Mouse (Mus musculus) layer of hippocampus, adult 2 months (tissue): ENCODE results near the gene Med9. TPM values are rescaled to one million over a fixed set of nuclear protein-coding genes. Genes with fewer than 3 reads are reported as not detected.

Experiments
- DNase-seq, 2 experiments: peaks; one replicate each; pipeline ENCODE4 v3.0.0; 2022; ENCODE audit warnings: low spot score in 2 of 2
- H3K27ac ChIP-seq: fragments of 200-600 bp; 2 replicates; pipeline ENCODE4 v1.8.1; 2022
- H3K4me3 ChIP-seq: fragments of 200-600 bp; 2 replicates; pipeline ENCODE4 v1.8.1; 2022; ENCODE audit warnings: mild to moderate bottlenecking
- CTCF ChIP-seq: fragments of 200-600 bp; conservative IDR thresholded peaks from 2 replicates; pipeline ENCODE4 v1.8.1; 2022; ENCODE audit warnings: antibody characterized with exemption, mild to moderate bottlenecking, moderate library complexity
- total RNA-seq, 2 experiments: library from RNA; stranded (reverse); gene quantifications; 2 replicates each; pipeline ENCODE4 v1.2.3; 2021

Gene Med9
- total RNA-seq, 2 experiments from 2014 or later, result 36.8 to 40.5 TPM

GRCm38 (mm10) chr11:59975241-59975640, 27.2 kb downstream of the Med9 start:
- Histone ChIP-seq H3K27ac (no peak overlapping the region), H3K4me3 (no peak overlapping the region)
- DNase-seq, result no peak
- no peak for TF ChIP-seq CTCF

GRCm38 (mm10) chr11:59977831-59978230, 29.8 kb downstream of the Med9 start:
- no peak for TF ChIP-seq CTCF
- Histone ChIP-seq H3K4me3 (no peak overlapping the region), H3K27ac (no peak overlapping the region)
- no peak for DNase-seq

GRCm38 (mm10) chr11:59989406-59989805, 41.4 kb downstream of the Med9 start:
- Histone ChIP-seq H3K4me3 (no peak overlapping the region), H3K27ac (no peak overlapping the region)
- no peak for DNase-seq
- TF ChIP-seq CTCF, result no peak

DNA sequence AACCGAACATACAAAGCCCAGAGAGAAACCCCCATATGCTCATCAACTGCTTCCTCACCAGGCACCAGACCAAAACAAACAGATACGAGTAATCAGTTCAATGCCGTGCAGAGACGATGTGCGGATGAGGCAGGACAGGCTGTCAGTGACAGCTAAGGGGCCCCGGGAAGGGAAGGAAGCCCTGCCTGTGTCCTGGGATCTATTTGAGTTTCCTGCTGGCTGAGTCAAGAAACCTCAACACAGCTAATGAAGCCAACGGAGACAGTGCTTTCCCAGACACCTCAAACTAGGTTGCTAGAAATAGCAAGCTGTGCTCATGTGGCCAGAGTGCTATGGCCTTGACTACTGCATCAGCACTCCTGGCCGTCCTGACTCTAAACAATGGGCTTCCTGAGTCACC, 43.4 kb downstream of the Med9 start:
- no peak for TF ChIP-seq CTCF
- Histone ChIP-seq H3K27ac (no peak overlapping the region), H3K4me3 (no peak overlapping the region)
- no peak for DNase-seq

DNA sequence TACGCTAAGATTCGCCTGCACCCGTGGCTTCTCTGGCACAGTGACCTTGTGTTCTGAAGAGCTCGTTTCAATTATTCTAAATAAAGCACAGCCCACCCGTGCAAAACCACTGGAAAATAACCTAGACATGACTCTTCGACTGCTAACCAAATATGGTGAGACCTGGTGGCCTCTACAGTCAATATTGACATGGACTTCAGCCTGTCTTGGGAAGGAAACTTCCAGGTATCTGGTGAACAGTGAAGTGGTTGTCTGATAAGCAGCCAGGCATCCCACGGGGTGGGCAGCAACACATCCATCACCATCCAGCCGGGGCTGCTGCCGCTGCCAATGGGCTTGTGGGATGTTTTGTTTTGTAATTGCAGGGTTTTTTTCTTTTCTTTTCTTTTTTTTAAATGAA, 46.3 kb downstream of the Med9 start:
- no peak for DNase-seq
- no peak overlapping the region for H3K4me3 ChIP-seq
- H3K27ac ChIP-seq, result no peak overlapping the region
- TF ChIP-seq CTCF, result no peak

DNA sequence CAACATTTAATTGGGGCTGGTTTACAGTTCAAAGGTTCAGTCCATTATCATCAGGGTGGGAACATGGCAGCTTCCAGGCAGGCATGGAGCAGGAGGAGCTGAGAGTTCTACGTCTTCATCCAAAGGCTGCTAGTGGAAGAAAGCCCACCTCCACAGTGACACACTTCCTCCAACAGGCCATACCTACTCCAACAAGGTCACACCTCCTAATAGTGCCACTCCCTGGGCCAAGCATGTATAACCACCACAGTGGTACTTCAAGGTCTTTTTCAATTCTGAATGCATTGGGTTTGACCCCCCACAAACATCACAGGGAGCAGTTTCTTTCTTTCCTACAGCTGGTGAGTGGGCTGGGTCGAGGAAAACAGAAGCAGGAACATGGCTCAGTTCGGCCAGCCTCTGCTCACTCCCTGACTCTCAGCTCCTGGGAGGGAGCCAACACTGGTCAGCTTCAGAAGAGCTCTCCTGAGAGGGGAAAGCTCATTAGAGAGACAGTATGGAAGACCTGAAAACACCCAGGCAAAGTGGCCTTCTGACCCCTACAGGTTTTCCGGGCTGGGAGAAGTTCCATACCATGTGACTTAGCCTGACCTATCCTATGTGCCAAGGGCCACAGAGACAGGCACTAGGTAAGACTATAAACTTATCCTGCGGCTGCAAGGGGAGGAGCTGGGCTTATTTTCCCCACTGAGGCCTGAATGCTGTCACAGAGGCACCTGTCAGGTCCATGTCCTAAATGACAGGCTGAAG, 53.4 kb downstream of the Med9 start:
- no peak for DNase-seq
- Histone ChIP-seq H3K27ac (no peak overlapping the region), H3K4me3 (no peak overlapping the region)
- TF ChIP-seq CTCF, result no peak

GRCm38 (mm10) chr11:60003811-60004210, 55.8 kb downstream of the Med9 start:
- DNase-seq, result no peak
- Histone ChIP-seq H3K27ac (no peak overlapping the region), H3K4me3 (no peak overlapping the region)
- TF ChIP-seq CTCF, result no peak

DNA sequence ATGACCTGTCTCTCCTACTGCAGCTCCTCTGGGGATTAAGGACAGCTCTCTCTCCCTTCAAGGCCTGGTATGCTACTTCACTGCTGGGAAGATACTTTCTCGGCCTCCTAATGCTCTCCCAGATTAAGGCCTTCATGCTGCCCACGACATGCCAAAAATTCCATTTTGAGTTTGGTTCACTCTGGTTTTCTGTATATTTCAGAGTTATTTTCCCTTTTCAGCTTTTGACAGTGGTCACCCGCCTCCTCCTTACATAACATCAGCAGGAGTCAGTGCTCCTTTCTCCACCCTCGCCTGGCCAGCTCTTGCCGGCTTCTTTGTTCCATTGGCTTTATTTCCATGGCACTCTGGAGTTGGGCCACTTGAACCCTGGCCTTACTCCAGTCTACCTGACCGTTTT, 56.7 kb downstream of the Med9 start:
- no peak overlapping the region; the same call in 1 of the 2 replicates for H3K27ac ChIP-seq
- H3K4me3 ChIP-seq, result no peak overlapping the region
- DNase-seq, result no peak
- TF ChIP-seq CTCF, result no peak

- DNase-seq, result no peak
- TF ChIP-seq CTCF, result no peak
- no peak overlapping the region for H3K4me3 ChIP-seq
- H3K27ac ChIP-seq, result no peak overlapping the region
Observed at GRCm38 (mm10) chr11:60005866-60006265, 57.9 kb downstream of the Med9 start.

DNA sequence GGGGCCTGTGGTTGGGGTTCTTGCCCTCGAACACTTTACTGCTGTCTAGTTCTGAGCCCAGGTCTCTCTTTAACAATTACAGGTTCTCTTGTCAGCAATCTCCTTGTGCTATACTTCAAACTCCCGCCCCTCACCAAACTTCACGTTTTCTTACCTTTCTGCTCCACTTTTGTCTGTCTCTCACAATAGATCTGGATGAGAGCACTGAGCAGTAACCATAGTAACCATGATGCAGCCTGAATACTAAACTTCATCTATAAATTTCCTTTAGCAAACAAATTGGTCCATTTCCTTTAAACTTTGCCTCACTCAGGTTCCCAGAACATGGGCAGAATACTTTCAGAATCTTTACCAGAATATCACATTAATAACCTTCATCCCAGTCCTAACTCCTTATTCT, 61.4 kb downstream of the Med9 start:
- no peak for TF ChIP-seq CTCF
- H3K27ac ChIP-seq, result no peak overlapping the region
- no peak overlapping the region for H3K4me3 ChIP-seq
- DNase-seq, result no peak

DNA sequence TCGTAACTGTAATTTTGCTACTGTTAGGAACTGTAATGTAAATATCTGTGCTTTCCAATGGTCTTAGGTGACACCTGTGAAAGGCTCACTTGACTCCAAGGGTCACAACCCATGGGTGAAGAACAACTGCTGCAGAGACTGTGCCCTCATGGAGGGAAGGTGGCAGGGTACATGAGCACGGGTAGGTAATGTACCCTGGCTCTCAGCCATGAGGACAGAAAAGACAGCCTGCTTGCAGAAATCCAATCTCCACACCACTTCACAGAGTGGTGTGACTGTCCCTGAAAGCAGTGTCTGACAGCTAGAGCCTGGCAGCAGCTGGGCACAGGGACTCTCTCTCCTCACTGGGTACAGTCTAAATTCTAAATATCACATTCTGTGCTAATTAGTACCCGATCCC, 63.5 kb downstream of the Med9 start:
- H3K4me3 ChIP-seq, result no peak overlapping the region
- no peak for TF ChIP-seq CTCF
- H3K27ac ChIP-seq, result no peak overlapping the region
- no peak for DNase-seq

Other genes with a start within 250 kb of the Med9 start
- 1 to 10 TPM in 1 of 2 experiments, under 1 TPM in 1; 0.69 to 1.2 TPM for gene Pld6, start 160.6 kb upstream of the Med9 start, total RNA-seq
- gene Flcn, start 138.2 kb upstream of the Med9 start, total RNA-seq, result 10 to 100 TPM; 44.8 to 46.9 TPM
- 10 to 100 TPM; 56.1 to 59.6 TPM for gene Nt5m, start 108.8 kb upstream of the Med9 start, total RNA-seq
- gene Cops3, start 108.4 kb upstream of the Med9 start, total RNA-seq, result 10 to 100 TPM; 75.1 to 80.5 TPM
- 10 to 100 TPM; 55.7 to 61.0 TPM for gene Rasd1, start 16.7 kb downstream of the Med9 start, total RNA-seq
- 1 to 10 TPM; 3.8 to 7.9 TPM for gene Pemt, start 98.3 kb downstream of the Med9 start, total RNA-seq
- 10 to 100 TPM; 78.1 to 89.7 TPM for gene Rai1, start 156.8 kb downstream of the Med9 start, total RNA-seq